Mouse (Mus musculus) G1E (cell line): ENCODE results near the gene Gfpt2.

ENCODE experiments used
- CTCF ChIP-seq: IDR thresholded peaks from 2 replicates; pipeline ENCODE4 v1.5.1; 2012; ENCODE audit warnings: low read depth, low read length, inconsistent platforms, mixed read lengths
- GATA1 ChIP-seq: IDR thresholded peaks from 2 replicates; pipeline ENCODE4 v1.6.1; 2012; ENCODE audit warnings: borderline replicate concordance, low read length, inconsistent platforms, mixed read lengths
- GATA2 ChIP-seq: IDR thresholded peaks from 2 replicates; pipeline ENCODE4 v1.6.1; 2012; ENCODE audit warnings: low read depth, low read length, inconsistent platforms, borderline replicate concordance
- POLR2AphosphoS5 ChIP-seq: IDR thresholded peaks from 2 replicates; pipeline ENCODE4 v1.6.1; 2012; ENCODE audit warnings: low read depth, low read length, inconsistent platforms; ENCODE audit not compliant: insufficient replicate concordance
- TAL1 ChIP-seq: conservative IDR thresholded peaks from 2 replicates; pipeline ENCODE4 v1.6.1; 2012; ENCODE audit warnings: low read depth, low read length, inconsistent platforms, mixed read lengths

DNA sequence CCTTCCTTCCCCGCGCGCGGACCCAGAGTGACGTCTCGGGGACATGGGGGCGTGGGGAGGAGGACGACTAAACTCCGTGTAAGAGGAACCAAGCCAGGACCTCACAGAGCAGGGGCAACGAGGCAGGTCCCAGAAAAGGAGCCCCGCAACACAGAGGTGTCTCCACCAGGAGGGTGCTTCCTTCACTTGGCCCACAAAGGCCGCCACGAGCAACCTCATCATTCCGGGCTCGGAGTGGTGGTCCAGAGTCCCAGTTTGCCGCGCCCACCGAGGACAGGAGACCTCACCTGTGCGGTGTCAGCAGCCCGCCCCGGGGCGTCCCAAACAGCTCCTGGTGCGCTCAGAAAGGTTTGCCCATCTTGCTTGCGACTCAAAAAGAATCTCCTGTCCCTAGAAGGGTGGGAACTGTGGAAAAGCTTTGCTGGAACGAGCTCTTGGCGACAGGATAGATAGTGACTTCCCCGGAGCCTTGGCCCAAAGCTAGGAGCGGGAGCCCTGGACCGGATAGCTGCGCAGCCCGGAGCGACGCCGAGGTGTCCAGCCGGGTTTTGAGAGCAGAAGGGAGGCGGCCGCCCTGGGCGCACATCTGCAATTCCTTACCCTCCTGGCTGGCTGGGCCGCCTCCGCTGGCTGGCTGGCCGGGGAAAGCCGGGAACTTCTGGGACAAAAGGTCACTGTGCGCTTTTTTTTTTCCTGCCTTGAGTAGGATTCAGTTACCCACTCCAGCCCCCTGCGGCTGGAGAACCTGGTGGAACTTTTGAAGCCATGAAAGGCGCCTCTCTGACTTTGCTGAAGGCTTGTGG, 565 bp downstream of the Gfpt2 start:
- TF ChIP-seq TAL1, result no peak
- no peak for TF ChIP-seq CTCF
- no peak for TF ChIP-seq POLR2AphosphoS5
- no peak for TF ChIP-seq GATA1
- no peak for TF ChIP-seq GATA2
